Mouse (Mus musculus) liver, embryonic 11.5 days (tissue): ENCODE measurements around the gene 9130213A22Rik. TPM values are rescaled to one million over a fixed set of nuclear protein-coding genes. Genes with fewer than 3 reads are reported as not detected.

Experiments used
- ATAC-seq: fragments of 200-750 bp; cut with Nextera tagmentation; replicated peaks from 2 replicates; pipeline ENCODE4 v1.8.0; 2017; ENCODE audit warnings: moderate number of reproducible peaks, mild to moderate bottlenecking, moderate TSS enrichment, moderate library complexity; ENCODE audit not compliant: low FRiP score
- DNase-seq: peaks from one replicate; pipeline ENCODE4 v3.0.0-alpha.2; 2017; ENCODE audit warnings: low spot score
- H3K27ac ChIP-seq: fragments of 300-500 bp; sonication (generic); 2 replicates; pipeline ENCODE4 v1.5.1; 2014; ENCODE audit warnings: mild to moderate bottlenecking, low read depth, low read length, control low read depth
- H3K27me3 ChIP-seq: fragments of 300-500 bp; sonication (generic); replicated peaks from 2 replicates; pipeline ENCODE4 v1.6.1; 2014; ENCODE audit warnings: low read length, mixed read lengths; ENCODE audit not compliant: control insufficient read depth, insufficient read depth
- H3K36me3 ChIP-seq: fragments of 300-500 bp; sonication (generic); 2 replicates; pipeline ENCODE4 v1.6.1; 2014; ENCODE audit warnings: mild to moderate bottlenecking, low read length, moderate library complexity, mixed read lengths; ENCODE audit not compliant: control insufficient read depth, insufficient read depth
- H3K4me1 ChIP-seq: fragments of 300-500 bp; sonication (generic); replicated peaks from 2 replicates; pipeline ENCODE4 v1.6.1; 2014; ENCODE audit warnings: low read length, mixed read lengths; ENCODE audit not compliant: control insufficient read depth, insufficient read depth
- H3K4me2 ChIP-seq: fragments of 300-500 bp; sonication (generic); 2 replicates; pipeline ENCODE4 v1.6.1; 2014; ENCODE audit warnings: mild to moderate bottlenecking, control low read depth, moderate library complexity
- H3K4me3 ChIP-seq: fragments of 300-500 bp; sonication (generic); 2 replicates; pipeline ENCODE4 v1.5.1; 2014; ENCODE audit warnings: low read depth, low read length, control low read depth
- H3K9ac ChIP-seq: fragments of 300-500 bp; sonication (generic); 2 replicates; pipeline ENCODE4 v1.6.1; 2014; ENCODE audit warnings: low read depth, low read length, control low read depth
- H3K9me3 ChIP-seq: fragments of 300-500 bp; sonication (generic); 2 replicates; pipeline ENCODE4 v1.6.1; 2016; ENCODE audit warnings: low read length, inconsistent platforms, mixed read lengths; ENCODE audit not compliant: control insufficient read depth
- WGBS: fragments of 180-500 bp; shearing (Covaris S2); extraction: QIAGEN DNeasy Blood & Tissue Kit; methylation state at CpG from one replicate; pipeline ENCODE4 v1.1.7; 2014; 5-methylcytosine and 5-hydroxymethylcytosine counted together
- polyA plus RNA-seq: library from polyadenylated mRNA; unstranded; fragments of >200 nt; fragmentation: Nextera tagmentation; extraction: Ambion mirVana; gene quantifications from 2 replicates; pipeline ENCODE4 v1.2.1, GENCODE M21; 2014

9130213A22Rik gene
- polyA plus RNA-seq, 1 experiment from 2014 or later = 0.10 TPM

DNA sequence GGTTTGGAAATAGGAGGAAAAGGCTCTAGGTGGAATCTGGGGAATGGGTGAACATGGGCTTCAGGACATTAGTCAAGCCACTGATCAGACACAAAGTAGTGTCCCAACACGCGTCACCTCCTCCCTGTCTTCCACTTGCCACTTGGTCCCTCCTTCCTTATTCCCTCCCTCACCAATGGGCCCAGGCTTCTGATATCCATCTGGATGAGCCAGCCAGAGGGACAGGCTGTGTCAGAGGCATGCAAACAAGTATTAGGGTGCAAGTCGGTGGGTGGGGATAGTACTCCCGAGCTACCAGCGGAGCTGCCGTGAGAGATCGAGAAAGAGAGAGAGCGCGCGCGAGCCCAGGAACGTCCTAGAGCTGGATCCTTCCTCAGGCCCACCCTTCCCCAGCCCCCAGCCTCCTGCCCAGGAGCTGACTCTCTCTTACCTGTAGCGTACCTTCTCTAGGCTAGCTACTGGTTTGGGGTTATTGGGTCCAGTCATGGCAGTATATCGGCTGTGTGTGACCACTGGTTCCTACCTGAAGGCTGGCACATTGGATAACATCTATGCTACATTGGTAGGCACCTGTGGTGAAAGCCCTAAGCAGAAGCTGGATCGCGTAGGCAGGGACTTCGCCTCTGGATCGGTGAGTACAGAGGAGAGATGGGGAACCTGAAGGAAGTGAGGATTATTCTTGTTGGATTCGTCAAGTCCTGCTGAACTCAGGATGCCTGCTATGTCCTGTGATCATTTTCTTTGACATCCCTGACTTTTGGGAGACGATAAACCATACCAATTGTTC lies 3.7 kb upstream of the 9130213A22Rik start:
- DNase-seq (peak; percentile 46), ATAC-seq (no peak)
- peak overlapping the region; percentile 38; the same call in 1 of the 2 replicates for H3K9ac ChIP-seq
- H3K27me3 ChIP-seq = peaks cover 3% of the 10 kb centered on the region
- H3K4me1 ChIP-seq = peaks cover 14% of the 10 kb centered on the region
- 12% methylated on average over 20 of the region's 20 CpGs for WGBS
- peak overlapping the region; percentile 65 for H3K4me3 ChIP-seq
- no peaks in the 10 kb centered on the region for H3K36me3 ChIP-seq
- H3K9me3 ChIP-seq = no peaks in the 10 kb centered on the region
- H3K27ac ChIP-seq = no peak overlapping the region
- H3K4me2 ChIP-seq = peak overlapping the region; percentile 86

DNA sequence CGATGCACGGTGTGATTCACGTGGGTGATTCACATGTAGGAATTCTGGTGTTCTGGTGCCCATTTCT lies 3.3 kb upstream of the 9130213A22Rik start, which contains the start of gene Aloxe3:
Gene Aloxe3 (plus strand): TSS at position 45 of the 67 bp plus-strand sequence.
- ATAC-seq (no peak), DNase-seq (no peak)
- Histone ChIP-seq H3K4me2 (peak within 1 kb of the TSS; percentile 86), H3K4me3 (peak within 1 kb of the TSS; percentile 65), H3K27ac (peak within 1 kb of the TSS; percentile 57; the same call in 1 of the 2 replicates), H3K4me1 (peaks cover 19% of the 10 kb centered on the region), H3K9ac (peak within 1 kb of the TSS; percentile 65), H3K36me3 (no peaks in the 10 kb centered on the region), H3K9me3 (no peaks in the 10 kb centered on the region), H3K27me3 (peaks cover 4% of the 10 kb centered on the region)
- WGBS = 6% methylated on average over 3 of the region's 3 CpGs

- under 1% methylated on average over 24 of the region's 24 CpGs for WGBS
- Histone ChIP-seq H3K4me1 (peaks cover 23% of the 10 kb centered on the region), H3K9me3 (no peaks in the 10 kb centered on the region), H3K27ac (peak overlapping the region; percentile 57; the same call in 1 of the 2 replicates), H3K27me3 (peaks cover 4% of the 10 kb centered on the region), H3K36me3 (no peaks in the 10 kb centered on the region), H3K4me3 (peak overlapping the region; percentile 65), H3K4me2 (peak overlapping the region; percentile 86), H3K9ac (peak overlapping the region; percentile 65)
- DNase-seq (peak; percentile 83), ATAC-seq (peak; percentile 55)
These were observed 2.9 kb upstream of the 9130213A22Rik start for GRCm38 (mm10) chr11:69125041-69125851.

GRCm38 (mm10) chr11:69124498-69124847 lies 2.1 kb upstream of the 9130213A22Rik start:
- H3K27me3 ChIP-seq = peaks cover 7% of the 10 kb centered on the region

DNA sequence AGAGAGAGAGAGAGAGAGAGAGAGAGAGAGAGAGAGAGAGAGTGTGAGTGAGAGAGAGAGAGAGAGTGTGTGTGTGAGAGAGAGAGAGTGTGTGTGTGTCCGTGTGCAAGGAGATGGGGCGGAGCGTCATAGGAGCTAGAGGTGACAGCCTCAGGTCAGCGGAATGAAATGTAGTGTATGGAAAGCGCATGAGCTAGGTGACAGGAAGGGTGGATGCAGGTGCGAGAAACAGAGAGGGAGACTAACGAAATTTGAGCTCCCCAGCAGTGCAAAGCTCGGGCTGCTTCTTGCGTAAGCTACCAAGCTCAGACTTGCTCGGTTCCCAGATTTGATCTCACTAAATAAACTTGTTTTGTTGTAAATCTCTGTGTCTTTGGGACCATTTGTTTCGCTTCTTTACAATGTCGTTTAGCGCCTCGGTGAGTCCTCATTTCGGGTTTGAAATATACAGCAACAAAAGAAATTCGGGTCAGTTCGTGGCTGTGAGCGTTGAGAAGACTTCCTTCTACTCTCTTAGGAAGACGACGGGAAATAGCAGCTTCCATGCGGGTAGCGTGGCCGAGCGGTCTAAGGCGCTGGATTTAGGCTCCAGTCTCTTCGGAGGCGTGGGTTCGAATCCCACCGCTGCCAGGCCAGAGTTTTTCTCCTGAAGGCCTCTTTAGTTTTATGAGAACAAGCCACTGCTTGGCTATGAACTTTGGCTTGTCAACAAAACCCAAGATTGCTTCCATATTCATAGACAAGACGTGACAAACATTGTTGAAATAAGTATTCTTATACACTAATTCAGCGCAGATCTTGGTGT lies 1.5 kb upstream of the 9130213A22Rik start:
- H3K4me1 ChIP-seq = peaks cover 36% of the 10 kb centered on the region
- no peaks in the 10 kb centered on the region for H3K36me3 ChIP-seq
- H3K27ac ChIP-seq = peak overlapping the region; percentile 80
- DNase-seq = peak; percentile 94
- peaks cover 7% of the 10 kb centered on the region for H3K27me3 ChIP-seq
- ATAC-seq = peak; percentile 83
- no peaks in the 10 kb centered on the region for H3K9me3 ChIP-seq
- peak overlapping the region; percentile 73 for H3K9ac ChIP-seq
- peak overlapping the region; percentile 99 for H3K4me2 ChIP-seq
- WGBS = under 1% methylated on average over 31 of the region's 31 CpGs
- peak overlapping the region; percentile 80 for H3K4me3 ChIP-seq

More at GRCm38 (mm10) chr11:69124498-69124847, 2.1 kb upstream of the 9130213A22Rik start:
- no peaks in the 10 kb centered on the region for H3K9me3 ChIP-seq
- ATAC-seq (peak; percentile 65), DNase-seq (no peak)
- H3K9ac ChIP-seq = no peak overlapping the region
- no peaks in the 10 kb centered on the region for H3K36me3 ChIP-seq
- WGBS = 0% methylated on average over 3 of the region's 3 CpGs
- H3K4me2 ChIP-seq = peak overlapping the region; percentile 99
- peak overlapping the region; percentile 80; the same call in 1 of the 2 replicates for H3K4me3 ChIP-seq
- peaks cover 30% of the 10 kb centered on the region for H3K4me1 ChIP-seq
- no peak overlapping the region for H3K27ac ChIP-seq

DNA sequence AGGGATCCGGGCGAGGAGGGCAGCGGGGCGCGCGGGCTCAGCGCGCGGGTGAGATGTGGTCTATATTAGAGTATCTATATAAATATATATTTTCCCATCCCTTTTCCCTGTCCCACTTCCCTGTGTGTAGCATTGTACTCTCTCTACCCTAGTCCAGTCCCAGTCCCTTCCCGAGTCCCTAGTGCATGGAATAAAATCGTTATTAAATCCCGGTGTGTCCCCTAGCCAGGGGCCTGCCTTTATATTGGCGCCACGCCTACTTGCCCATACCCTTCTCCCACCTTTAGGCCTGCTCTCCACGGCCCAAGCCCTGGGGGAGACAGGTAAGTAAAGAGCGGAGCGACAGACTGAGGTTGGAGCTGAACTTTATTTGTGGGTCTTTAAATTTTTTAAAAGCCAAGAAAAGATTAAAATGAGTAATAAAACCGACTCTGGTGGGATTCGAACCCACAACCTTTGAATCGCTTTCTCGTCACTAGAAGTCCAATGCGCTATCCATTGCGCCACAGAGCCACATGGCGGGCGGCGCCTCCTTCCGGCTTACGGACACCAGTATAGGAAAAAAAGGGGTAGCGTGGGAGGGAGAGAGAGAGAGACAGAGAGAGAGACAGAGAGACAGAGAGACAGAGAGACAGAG lies 785 bp upstream of the 9130213A22Rik start:
- WGBS = under 1% methylated on average over 29 of the region's 29 CpGs
- Histone ChIP-seq H3K27ac (peak overlapping the region; percentile 80), H3K27me3 (peaks cover 7% of the 10 kb centered on the region), H3K4me1 (peaks cover 37% of the 10 kb centered on the region), H3K9ac (peak overlapping the region; percentile 73), H3K9me3 (no peaks in the 10 kb centered on the region), H3K4me3 (peak overlapping the region; percentile 80), H3K4me2 (peak overlapping the region; percentile 99), H3K36me3 (no peaks in the 10 kb centered on the region)
- ATAC-seq (0 out of 2 replicates have a peak, but pooled peaks have one; percentile 2), DNase-seq (peak; percentile 98)

GRCm38 (mm10) chr11:69121741-69122335 lies 551 bp downstream of the 9130213A22Rik start:
- Histone ChIP-seq H3K27ac (peak overlapping the region; percentile 23; the same call in 1 of the 2 replicates), H3K9me3 (no peaks in the 10 kb centered on the region), H3K4me1 (peaks cover 45% of the 10 kb centered on the region), H3K9ac (peak overlapping the region; percentile 66), H3K4me3 (peak overlapping the region; percentile 80), H3K4me2 (peak overlapping the region; percentile 99), H3K36me3 (no peaks in the 10 kb centered on the region), H3K27me3 (peaks cover 7% of the 10 kb centered on the region)
- WGBS = under 1% methylated on average over 32 of the region's 32 CpGs
- DNase-seq (no peak), ATAC-seq (no peak)
